Mouse (Mus musculus) frontal cortex, adult (tissue): ENCODE data around the gene Slf2.

Experiments
- ATAC-seq: cut with Nextera tagmentation; 2 replicates; pipeline ENCODE4 v1.9.2; 2017; ENCODE audit warnings: mild to moderate bottlenecking, moderate library complexity, mixed read lengths; ENCODE audit not compliant: low TSS enrichment

The Slf2 gene

GRCm38 (mm10) chr19:44908836-44909460, 22.0 kb upstream of the Slf2 start:
- ATAC-seq = no peak

GRCm38 (mm10) chr19:44914481-44915249, 16.3 kb upstream of the Slf2 start:
- ATAC-seq = no peak

GRCm38 (mm10) chr19:44918171-44918570, 12.8 kb upstream of the Slf2 start:
- no peak for ATAC-seq

GRCm38 (mm10) chr19:44921466-44922139, 9.3 kb upstream of the Slf2 start:
- peak; percentile 59; the same call in 1 of the 2 replicates for ATAC-seq

GRCm38 (mm10) chr19:44922521-44922920, 8.4 kb upstream of the Slf2 start:
- no peak for ATAC-seq

GRCm38 (mm10) chr19:44924699-44925098, 6.3 kb upstream of the Slf2 start:
- ATAC-seq = no peak

GRCm38 (mm10) chr19:44926781-44927180, 4.2 kb upstream of the Slf2 start:
- ATAC-seq = no peak

GRCm38 (mm10) chr19:44927250-44927649, 3.7 kb upstream of the Slf2 start:
- ATAC-seq = no peak

GRCm38 (mm10) chr19:44928185-44928584, 2.8 kb upstream of the Slf2 start:
- ATAC-seq = no peak

- no peak for ATAC-seq
These were observed 1.7 kb upstream of the Slf2 start for GRCm38 (mm10) chr19:44929251-44929650.

- no peak for ATAC-seq
These were observed 1.3 kb upstream of the Slf2 start for GRCm38 (mm10) chr19:44929663-44930062.

- ATAC-seq = no peak
These were observed 829 bp upstream of the Slf2 start for GRCm38 (mm10) chr19:44930122-44930521.

- ATAC-seq = peak; percentile 74
These were observed 456 bp downstream of the Slf2 start for GRCm38 (mm10) chr19:44931454-44931759.

- no peak for ATAC-seq
These were observed 1.1 kb downstream of the Slf2 start for GRCm38 (mm10) chr19:44932051-44932450.

GRCm38 (mm10) chr19:44933136-44933535, 2.2 kb downstream of the Slf2 start:
- ATAC-seq = no peak

GRCm38 (mm10) chr19:44959633-44960032, 28.7 kb downstream of the Slf2 start:
- ATAC-seq = no peak

GRCm38 (mm10) chr19:44965978-44966377, 35.0 kb downstream of the Slf2 start:
- no peak for ATAC-seq

GRCm38 (mm10) chr19:44968329-44968728, 37.4 kb downstream of the Slf2 start:
- ATAC-seq = no peak

GRCm38 (mm10) chr19:44976636-44977035, 45.7 kb downstream of the Slf2 start:
- ATAC-seq = no peak

- ATAC-seq = no peak
These were observed 46.2 kb downstream of the Slf2 start for GRCm38 (mm10) chr19:44977148-44977547.

GRCm38 (mm10) chr19:44980787-44981186, 49.8 kb downstream of the Slf2 start:
- no peak for ATAC-seq

GRCm38 (mm10) chr19:44982477-44983115, 51.6 kb downstream of the Slf2 start:
- ATAC-seq = no peak

- no peak for ATAC-seq
These were observed 52.4 kb downstream of the Slf2 start for GRCm38 (mm10) chr19:44983366-44983765.
